ENCODE assay signal across 17 mouse cellular contexts in genomic region chr4:144559792-144560191, GRCm38 (mm10). TPM values are rescaled to one million over a fixed set of nuclear protein-coding genes. Genes with fewer than 3 reads are reported as not detected.
DNase-seq lines count a peak whose midpoint lies in the region; ATAC-seq and TF ChIP-seq lines count a peak whose summit lies in the region.
"Had no signal": no experiment of that assay in that cellular context is flagged by ENCODE, and none has a peak within 500 bp of the region (broad histone marks: within the 10 kb centered on the region; RNA-seq: fewer than 3 reads in every experiment).

No protein-coding gene starts in this region.

- H3K36me3 ChIP-seq in lung, embryonic 14.5 days (ENCODE audit: insufficient read depth): no peaks in the 10 kb centered on the region
- H3K36me3 ChIP-seq: embryonic facial prominence, embryonic 15.5 days; intestine, embryonic 15.5 days; liver, embryonic 13.5 days had no signal

- POLR2A ChIA-PET in Patski (lab: Charles Lee): no interaction called here

- no peak overlapping the region for H3K27ac ChIP-seq in gastrocnemius, adult 2 months
- no peak overlapping the region for H3K27ac ChIP-seq in lung, embryonic 14.5 days (ENCODE audit: low read depth)
- H3K27ac ChIP-seq: embryonic facial prominence, embryonic 15.5 days; intestine, embryonic 15.5 days; liver, embryonic 13.5 days; macrophage had no signal

- H3K27me3 ChIP-seq in lung, embryonic 14.5 days (ENCODE audit: insufficient read depth, low read length): no peaks in the 10 kb centered on the region
- no peaks in the 10 kb centered on the region for H3K27me3 ChIP-seq in Patski
- H3K27me3 ChIP-seq: embryonic facial prominence, embryonic 15.5 days; intestine, embryonic 15.5 days; liver, embryonic 13.5 days had no signal

- no peak for DNase-seq in gastrocnemius, adult 2 months
- no peak for DNase-seq in gastrocnemius, postnatal 25 days
- DNase-seq in lung, embryonic 14.5 days: peak; percentile 7
- no peak for DNase-seq in lung, postnatal 10 days
- DNase-seq in Patski (ENCODE audit: low read depth, low spot score): no peak
- DNase-seq in cerebellum, adult 9-11 months: no peak
- no peak for DNase-seq in gastrocnemius, postnatal 10 days
- DNase-seq: cerebellum, postnatal 25 days; liver, embryonic 13.5 days had no signal

- no peak overlapping the region for H3K9ac ChIP-seq in lung, embryonic 14.5 days
- H3K9ac ChIP-seq: embryonic facial prominence, embryonic 15.5 days; intestine, embryonic 15.5 days; liver, embryonic 13.5 days had no signal

- in situ Hi-C loops in Patski (cut with MboI; ENCODE audit: low pct_unique_long_range_greater_than_20kb): loop anchor here (10.0 to 25.0 kb wide), 2 partner anchors 325 to 553 kb away; no protein-coding TSS in a partner anchor

- H3K9me3 ChIP-seq in lung, embryonic 14.5 days (ENCODE audit: low read depth, low read length): peaks cover 10% of the 10 kb centered on the region; the same call in 1 of the 2 replicates
- H3K9me3 ChIP-seq: intestine, embryonic 15.5 days had no signal

- intact Hi-C loops in gastrocnemius, adult 2 months (cut with DNase I): no loop called here

- TF ChIP-seq CTCF in gastrocnemius, adult 2 months (IDR thresholded peaks at IDR 0.05): peak; percentile 31; the same call in 1 of the 2 replicates
- TF ChIP-seq CTCF in lung, embryonic 14.5 days (IDR thresholded peaks at IDR 0.05; ENCODE audit: low read depth): no peak
- peak; percentile 49 for TF ChIP-seq CTCF in Patski (IDR thresholded peaks at IDR 0.05)

- H3K4me2 ChIP-seq in lung, embryonic 14.5 days: no peak overlapping the region
- H3K4me2 ChIP-seq: embryonic facial prominence, embryonic 15.5 days; intestine, embryonic 15.5 days; liver, embryonic 13.5 days had no signal

- no peak for ATAC-seq in lung, embryonic 14.5 days (ENCODE audit: insufficient read depth)
- no peak for ATAC-seq in Patski
- 0 out of 2 replicates have a peak, but pooled peaks have one; percentile 57 for ATAC-seq in megakaryocyte-erythroid progenitor cell, adult 5-6 weeks (replicated peaks; ENCODE audit: low FRiP score, low TSS enrichment, poor library complexity, severe bottlenecking)
- ATAC-seq: forebrain, embryonic 14.5 days; intestine, embryonic 15.5 days had no signal

- no peak overlapping the region for H3K4me3 ChIP-seq in gastrocnemius, adult 2 months
- H3K4me3 ChIP-seq in lung, embryonic 14.5 days (ENCODE audit: low read depth, low read length): no peak overlapping the region
- H3K4me3 ChIP-seq: embryonic facial prominence, embryonic 15.5 days; intestine, embryonic 15.5 days; liver, embryonic 13.5 days had no signal

- no peaks in the 10 kb centered on the region for H3K4me1 ChIP-seq in lung, embryonic 14.5 days (ENCODE audit: insufficient read depth)
- H3K4me1 ChIP-seq: embryonic facial prominence, embryonic 15.5 days; intestine, embryonic 15.5 days; liver, embryonic 13.5 days had no signal

- CTCF ChIA-PET in Patski (lab: Charles Lee): interaction anchor here (1.1 to 1.4 kb wide), 2 partner anchors 14 to 16 kb away, joined by 3 to 4 read pairs; no protein-coding TSS in a partner anchor

RNA-seq across cellular contexts. Expression of gene Gm13124, which starts 5.1 kb away (rescaled TPM):
- total RNA-seq in gastrocnemius, adult 2 months (2021): not detected
- not detected for total RNA-seq in gastrocnemius, postnatal 25 days (2021)
- not detected in 2 replicates for polyA plus RNA-seq in lung, embryonic 14.5 days (2014; fragmentation: Nextera tagmentation; extraction: Ambion mirVana)
- not detected for polyA plus RNA-seq in Patski (2021)
- not detected in 2 replicates for total RNA-seq in megakaryocyte-erythroid progenitor cell, adult 5-6 weeks (2014; fragmentation: Nextera tagmentation)
- total RNA-seq in megakaryocyte-erythroid progenitor cell, adult 5-6 weeks (2017): not detected in 2 replicates
- total RNA-seq in gastrocnemius, postnatal 10 days (2021): not detected
- total RNA-seq: granulocyte monocyte progenitor cell, adult 5-6 weeks; heart, postnatal 25 days; left cerebral cortex, adult 8-10 months had no signal
- polyA plus RNA-seq: embryonic facial prominence, embryonic 15.5 days; forebrain, embryonic 14.5 days; intestine, embryonic 15.5 days; liver, embryonic 13.5 days; macrophage had no signal

RNA-seq across cellular contexts. Expression of gene 9430007A20Rik, which starts 40.2 kb away (rescaled TPM):
- total RNA-seq in gastrocnemius, adult 2 months (2021): not detected
- not detected for total RNA-seq in gastrocnemius, postnatal 25 days (2021)
- polyA plus RNA-seq in lung, embryonic 14.5 days (2014; fragmentation: Nextera tagmentation; extraction: Ambion mirVana): not detected in 2 replicates
- polyA plus RNA-seq in Patski (2021): not detected
- total RNA-seq in megakaryocyte-erythroid progenitor cell, adult 5-6 weeks (2014; fragmentation: Nextera tagmentation): not detected in 2 replicates
- total RNA-seq in megakaryocyte-erythroid progenitor cell, adult 5-6 weeks (2017): not detected in 2 replicates
- not detected for total RNA-seq in gastrocnemius, postnatal 10 days (2021)
- total RNA-seq: granulocyte monocyte progenitor cell, adult 5-6 weeks; heart, postnatal 25 days; left cerebral cortex, adult 8-10 months had no signal
- polyA plus RNA-seq: embryonic facial prominence, embryonic 15.5 days; forebrain, embryonic 14.5 days; intestine, embryonic 15.5 days; liver, embryonic 13.5 days; macrophage had no signal

RNA-seq across cellular contexts. Expression of gene Aadacl4, which starts 53.7 kb away (rescaled TPM):
- not detected for total RNA-seq in gastrocnemius, adult 2 months (2021)
- total RNA-seq in gastrocnemius, postnatal 25 days (2021): not detected
- not detected in 2 replicates for polyA plus RNA-seq in lung, embryonic 14.5 days (2014; fragmentation: Nextera tagmentation; extraction: Ambion mirVana)
- polyA plus RNA-seq in Patski (2021): not detected
- not detected in 2 replicates for total RNA-seq in megakaryocyte-erythroid progenitor cell, adult 5-6 weeks (2014; fragmentation: Nextera tagmentation)
- total RNA-seq in megakaryocyte-erythroid progenitor cell, adult 5-6 weeks (2017): not detected in 2 replicates
- not detected for total RNA-seq in gastrocnemius, postnatal 10 days (2021)
- total RNA-seq: granulocyte monocyte progenitor cell, adult 5-6 weeks; heart, postnatal 25 days; left cerebral cortex, adult 8-10 months had no signal
- polyA plus RNA-seq: embryonic facial prominence, embryonic 15.5 days; forebrain, embryonic 14.5 days; intestine, embryonic 15.5 days; liver, embryonic 13.5 days; macrophage had no signal
